Mouse (Mus musculus): ENCODE results near the gene Mylip. TPM values are rescaled to one million over a fixed set of nuclear protein-coding genes. Genes with fewer than 3 reads are reported as not detected.

Mylip gene
- polyA plus RNA-seq, 1 experiment = 6.4 TPM

DNA sequence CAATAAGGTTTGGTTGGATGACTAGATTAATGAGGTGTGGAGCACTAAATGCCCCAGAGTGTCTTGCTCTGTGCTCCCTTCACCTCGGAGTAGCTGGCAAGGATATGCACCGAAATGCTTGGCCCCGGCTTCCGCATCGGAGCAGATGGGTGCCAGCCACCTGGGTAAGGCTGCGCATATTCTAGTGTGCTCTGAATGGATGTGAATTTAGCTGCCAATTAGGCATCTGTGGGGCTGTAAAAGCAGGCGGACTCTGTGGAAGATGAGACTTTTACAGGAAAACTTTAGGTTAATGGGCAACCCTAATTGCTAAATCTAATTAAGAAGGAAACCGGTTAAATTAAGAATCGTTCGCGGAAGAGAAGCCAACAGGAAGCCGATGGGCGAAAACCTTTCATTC lies 32.7 kb downstream of the Mylip start:
- TF ChIP-seq POLR2A (IDR thresholded peaks at IDR 0.05; ENCODE audit: insufficient read depth, low read length) = no peak
- no peak for TF ChIP-seq CTCF (IDR thresholded peaks at IDR 0.05; ENCODE audit: low read depth, low read length)
- TF ChIP-seq EP300 (IDR thresholded peaks at IDR 0.05; ENCODE audit: insufficient read depth, low read depth, low read length) = no peak
- H3K4me1 ChIP-seq (ENCODE audit: control insufficient read depth, insufficient read depth, low read length) = no peaks in the 10 kb centered on the region
- no peaks in the 10 kb centered on the region for H3K9me3 ChIP-seq (replicated peaks; ENCODE audit: control insufficient read depth, insufficient read depth, low read length, poor library complexity, severe bottlenecking)
- H3K27me3 ChIP-seq (ENCODE audit: control insufficient read depth, insufficient read depth, low read length, poor library complexity, severe bottlenecking) = no peaks in the 10 kb centered on the region
- no peak overlapping the region for H3K9ac ChIP-seq (ENCODE audit: low read depth, poor library complexity, severe bottlenecking)
- no peaks in the 10 kb centered on the region for H3K36me3 ChIP-seq (ENCODE audit: control insufficient read depth, insufficient read depth, low read length, poor library complexity, severe bottlenecking)
- H3K4me3 ChIP-seq (ENCODE audit: low read depth, low read length) = no peak overlapping the region
- no peak overlapping the region for H3K27ac ChIP-seq (ENCODE audit: insufficient read depth, low read length)

DNA sequence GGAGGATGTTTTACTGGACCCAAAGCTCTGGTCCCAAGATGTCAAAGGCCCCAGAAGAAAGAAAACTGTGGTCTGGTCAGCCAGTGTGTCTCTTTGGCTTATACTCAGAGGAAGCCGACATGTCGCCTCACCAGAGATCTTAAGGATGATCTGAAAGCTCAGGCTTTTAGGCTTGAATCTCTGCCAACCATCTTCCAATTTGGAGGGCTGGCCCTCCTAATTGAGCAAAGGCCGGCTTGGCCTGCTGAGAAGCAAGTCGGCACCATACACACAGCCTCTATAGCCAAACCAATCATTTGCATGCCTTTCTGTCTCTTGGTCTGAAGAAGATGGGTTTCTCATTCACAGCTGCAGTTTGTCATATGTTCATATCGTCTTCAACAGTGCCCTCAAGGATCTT lies 33.2 kb downstream of the Mylip start:
- TF ChIP-seq CTCF (IDR thresholded peaks at IDR 0.05; ENCODE audit: low read depth, low read length) (no peak), POLR2A (IDR thresholded peaks at IDR 0.05; ENCODE audit: insufficient read depth, low read length) (no peak), EP300 (IDR thresholded peaks at IDR 0.05; ENCODE audit: insufficient read depth, low read depth, low read length) (no peak)
- H3K9ac ChIP-seq (ENCODE audit: low read depth, poor library complexity, severe bottlenecking) = no peak overlapping the region
- no peaks in the 10 kb centered on the region for H3K4me1 ChIP-seq (ENCODE audit: control insufficient read depth, insufficient read depth, low read length)
- H3K4me3 ChIP-seq (ENCODE audit: low read depth, low read length) = no peak overlapping the region
- H3K27ac ChIP-seq (ENCODE audit: insufficient read depth, low read length) = no peak overlapping the region
- no peaks in the 10 kb centered on the region for H3K9me3 ChIP-seq (replicated peaks; ENCODE audit: control insufficient read depth, insufficient read depth, low read length, poor library complexity, severe bottlenecking)
- H3K36me3 ChIP-seq (ENCODE audit: control insufficient read depth, insufficient read depth, low read length, poor library complexity, severe bottlenecking) = no peaks in the 10 kb centered on the region
- H3K27me3 ChIP-seq (ENCODE audit: control insufficient read depth, insufficient read depth, low read length, poor library complexity, severe bottlenecking) = no peaks in the 10 kb centered on the region

DNA sequence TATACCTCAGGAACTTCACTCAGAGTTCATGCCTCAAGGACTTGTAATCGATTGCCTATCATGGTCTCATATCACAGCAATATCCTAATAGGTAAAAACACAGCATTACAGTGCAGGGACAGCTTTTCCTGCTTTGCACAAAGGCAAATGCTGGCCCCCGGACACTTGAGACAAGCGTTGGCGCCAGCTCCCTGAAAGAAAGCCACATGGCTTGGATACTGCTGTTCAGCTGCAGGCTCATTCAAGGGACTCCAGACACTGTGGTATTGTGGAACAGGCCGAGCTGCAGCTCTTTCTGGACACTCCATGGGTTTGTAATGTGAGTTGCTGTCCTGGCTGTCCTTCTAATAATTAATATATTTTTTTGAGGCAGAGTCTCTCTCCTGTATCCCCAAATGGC lies 34.4 kb downstream of the Mylip start:
- TF ChIP-seq EP300 (IDR thresholded peaks at IDR 0.05; ENCODE audit: insufficient read depth, low read depth, low read length) (no peak), POLR2A (IDR thresholded peaks at IDR 0.05; ENCODE audit: insufficient read depth, low read length) (no peak), CTCF (IDR thresholded peaks at IDR 0.05; ENCODE audit: low read depth, low read length) (no peak)

DNA sequence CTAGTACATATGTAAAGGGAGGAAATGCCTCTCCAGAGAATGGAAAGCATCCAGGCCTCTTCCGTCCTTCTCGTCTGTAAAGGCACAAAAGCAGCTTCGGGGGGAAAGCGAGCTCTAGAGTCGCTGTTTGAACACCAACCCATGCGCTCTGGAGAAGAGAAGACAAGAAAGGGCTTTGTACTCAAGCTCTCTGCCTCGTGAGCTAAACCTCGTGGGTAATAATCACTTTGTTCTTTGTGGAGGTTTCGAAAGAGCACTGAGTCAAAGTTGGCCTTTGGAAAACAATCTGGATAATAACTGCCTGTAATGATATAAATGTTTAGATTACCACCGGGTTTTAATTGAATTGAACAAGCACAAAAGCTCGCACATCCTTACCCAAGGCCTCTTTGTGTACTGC lies 39.7 kb downstream of the Mylip start:
- Histone ChIP-seq H3K27ac (ENCODE audit: insufficient read depth, low read length) (no peak overlapping the region), H3K9ac (ENCODE audit: low read depth, poor library complexity, severe bottlenecking) (no peak overlapping the region)
- TF ChIP-seq CTCF (IDR thresholded peaks at IDR 0.05; ENCODE audit: low read depth, low read length) (no peak), POLR2A (IDR thresholded peaks at IDR 0.05; ENCODE audit: insufficient read depth, low read length) (no peak), EP300 (IDR thresholded peaks at IDR 0.05; ENCODE audit: insufficient read depth, low read depth, low read length) (no peak)

More for the DNA sequence above, 34.4 kb downstream of the Mylip start:
- Histone ChIP-seq H3K27me3 (ENCODE audit: control insufficient read depth, insufficient read depth, low read length, poor library complexity, severe bottlenecking) (no peaks in the 10 kb centered on the region), H3K9me3 (replicated peaks; ENCODE audit: control insufficient read depth, insufficient read depth, low read length, poor library complexity, severe bottlenecking) (no peaks in the 10 kb centered on the region), H3K4me3 (ENCODE audit: low read depth, low read length) (no peak overlapping the region), H3K4me1 (ENCODE audit: control insufficient read depth, insufficient read depth, low read length) (no peaks in the 10 kb centered on the region), H3K36me3 (ENCODE audit: control insufficient read depth, insufficient read depth, low read length, poor library complexity, severe bottlenecking) (no peaks in the 10 kb centered on the region), H3K27ac (ENCODE audit: insufficient read depth, low read length) (no peak overlapping the region), H3K9ac (ENCODE audit: low read depth, poor library complexity, severe bottlenecking) (no peak overlapping the region)

DNA sequence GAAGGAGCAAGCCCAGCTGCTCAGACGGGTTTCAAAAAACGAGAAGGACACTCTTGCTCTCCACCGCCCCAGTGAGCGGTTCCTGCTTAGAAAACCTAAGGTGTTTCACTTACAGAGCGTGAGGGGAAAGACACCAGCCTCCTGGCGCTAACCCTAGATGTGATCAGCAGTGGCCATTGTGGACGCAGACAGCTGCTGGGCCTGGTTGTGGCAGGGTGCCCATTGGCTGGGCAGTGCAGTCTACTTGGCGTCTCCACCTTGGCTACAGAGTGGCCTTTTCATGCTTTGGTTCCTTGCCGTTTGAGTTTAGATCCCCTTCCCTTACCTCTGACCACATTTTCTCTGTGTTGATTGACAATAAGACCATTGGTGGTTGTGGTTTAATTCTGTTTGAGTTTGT lies 47.6 kb downstream of the Mylip start:
- Histone ChIP-seq H3K9me3 (replicated peaks; ENCODE audit: control insufficient read depth, insufficient read depth, low read length, poor library complexity, severe bottlenecking) (no peaks in the 10 kb centered on the region), H3K27ac (ENCODE audit: insufficient read depth, low read length) (no peak overlapping the region), H3K9ac (ENCODE audit: low read depth, poor library complexity, severe bottlenecking) (no peak overlapping the region), H3K27me3 (ENCODE audit: control insufficient read depth, insufficient read depth, low read length, poor library complexity, severe bottlenecking) (no peaks in the 10 kb centered on the region), H3K4me3 (ENCODE audit: low read depth, low read length) (no peak overlapping the region), H3K36me3 (ENCODE audit: control insufficient read depth, insufficient read depth, low read length, poor library complexity, severe bottlenecking) (no peaks in the 10 kb centered on the region), H3K4me1 (ENCODE audit: control insufficient read depth, insufficient read depth, low read length) (no peaks in the 10 kb centered on the region)
- TF ChIP-seq POLR2A (IDR thresholded peaks at IDR 0.05; ENCODE audit: insufficient read depth, low read length) = no peak
- TF ChIP-seq EP300 (IDR thresholded peaks at IDR 0.05; ENCODE audit: insufficient read depth, low read depth, low read length) = no peak
- no peak for TF ChIP-seq CTCF (IDR thresholded peaks at IDR 0.05; ENCODE audit: low read depth, low read length)

More for the DNA sequence above, 39.7 kb downstream of the Mylip start:
- H3K4me1 ChIP-seq (ENCODE audit: control insufficient read depth, insufficient read depth, low read length) = no peaks in the 10 kb centered on the region
- no peaks in the 10 kb centered on the region for H3K9me3 ChIP-seq (replicated peaks; ENCODE audit: control insufficient read depth, insufficient read depth, low read length, poor library complexity, severe bottlenecking)
- no peak overlapping the region for H3K4me3 ChIP-seq (ENCODE audit: low read depth, low read length)
- no peaks in the 10 kb centered on the region for H3K36me3 ChIP-seq (ENCODE audit: control insufficient read depth, insufficient read depth, low read length, poor library complexity, severe bottlenecking)
- no peaks in the 10 kb centered on the region for H3K27me3 ChIP-seq (ENCODE audit: control insufficient read depth, insufficient read depth, low read length, poor library complexity, severe bottlenecking)

DNA sequence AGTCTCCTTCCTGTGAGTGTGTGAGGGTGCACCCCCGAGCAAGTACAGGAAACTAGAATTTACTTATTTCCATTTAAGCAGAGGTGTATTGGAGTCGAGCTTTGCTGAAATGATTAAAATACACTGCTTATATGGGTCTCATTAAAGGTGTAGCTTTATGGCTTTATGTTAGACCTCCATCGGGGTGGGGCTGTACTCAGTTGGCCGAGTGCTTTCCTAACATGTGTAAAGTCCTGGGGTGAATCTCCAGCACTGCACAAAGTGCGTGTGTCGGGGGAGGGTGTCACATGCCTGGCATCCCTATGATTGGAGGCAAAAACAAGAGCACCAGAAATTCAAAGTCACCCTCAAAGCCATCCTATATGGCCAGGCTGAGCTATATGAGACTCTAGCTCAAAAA lies 49.3 kb downstream of the Mylip start:
- Histone ChIP-seq H3K9ac (ENCODE audit: low read depth, poor library complexity, severe bottlenecking) (no peak overlapping the region), H3K27ac (ENCODE audit: insufficient read depth, low read length) (no peak overlapping the region), H3K4me1 (ENCODE audit: control insufficient read depth, insufficient read depth, low read length) (peaks cover 1% of the 10 kb centered on the region), H3K9me3 (replicated peaks; ENCODE audit: control insufficient read depth, insufficient read depth, low read length, poor library complexity, severe bottlenecking) (no peaks in the 10 kb centered on the region), H3K36me3 (ENCODE audit: control insufficient read depth, insufficient read depth, low read length, poor library complexity, severe bottlenecking) (no peaks in the 10 kb centered on the region), H3K27me3 (ENCODE audit: control insufficient read depth, insufficient read depth, low read length, poor library complexity, severe bottlenecking) (no peaks in the 10 kb centered on the region), H3K4me3 (ENCODE audit: low read depth, low read length) (no peak overlapping the region)
- TF ChIP-seq CTCF (IDR thresholded peaks at IDR 0.05; ENCODE audit: low read depth, low read length) (no peak), EP300 (IDR thresholded peaks at IDR 0.05; ENCODE audit: insufficient read depth, low read depth, low read length) (no peak), POLR2A (IDR thresholded peaks at IDR 0.05; ENCODE audit: insufficient read depth, low read length) (no peak)

Measured in ES-Bruce4 (cell line).